Mouse (Mus musculus) embryonic fibroblast, embryonic 13.5 days (primary cell): Measurements from ENCODE around the gene Naaladl2.

Source experiments
- CTCF ChIP-seq: IDR thresholded peaks from 2 replicates; pipeline ENCODE4 v1.5.1; 2011; ENCODE audit warnings: mild to moderate bottlenecking, control low read depth, low read length, moderate library complexity, borderline replicate concordance; ENCODE audit not compliant: insufficient read depth
- POLR2A ChIP-seq: IDR thresholded peaks from 2 replicates; pipeline ENCODE4 v1.6.1; 2011; ENCODE audit warnings: low read depth, mild to moderate bottlenecking, control low read depth, low read length, moderate library complexity

GRCm38 (mm10) chr3:24071169-24071797 is 1072.8 kb downstream of the Naaladl2 start:
- TF ChIP-seq CTCF (no peak), POLR2A (no peak)
